Mouse (Mus musculus) erythroblast, adult 5-6 weeks (primary cell): ENCODE data around the gene Crcp. TPM values are rescaled to one million over a fixed set of nuclear protein-coding genes. Genes with fewer than 3 reads are reported as not detected.

Experiments
- ATAC-seq: replicated peaks from 2 replicates; pipeline ENCODE4 v1.8.0; 2016; ENCODE audit warnings: moderate number of reproducible peaks, mild to moderate bottlenecking, moderate TSS enrichment, inconsistent platforms; ENCODE audit not compliant: poor library complexity, low FRiP score, severe bottlenecking
- total RNA-seq, 2 experiments: library from RNA; stranded (forward) in 1 of 2; stranded (reverse) in 1 of 2; fragments of 150-400 nt in 1 of 2; fragments of 200-764, 138-1000 nt in 1 of 2; gene quantifications; 2 replicates each; pipeline versions ENCODE4 v1.2.3 to v1.2.4; 2015 to 2017; ENCODE audit warnings: low replicate concordance in 2 of 2

Crcp gene
- total RNA-seq (2015; ENCODE audit: low replicate concordance) (9.2 and 16.5 TPM in 2 replicates), total RNA-seq (2017; ENCODE audit: low replicate concordance) (18.7 and 21.6 TPM in 2 replicates)

DNA sequence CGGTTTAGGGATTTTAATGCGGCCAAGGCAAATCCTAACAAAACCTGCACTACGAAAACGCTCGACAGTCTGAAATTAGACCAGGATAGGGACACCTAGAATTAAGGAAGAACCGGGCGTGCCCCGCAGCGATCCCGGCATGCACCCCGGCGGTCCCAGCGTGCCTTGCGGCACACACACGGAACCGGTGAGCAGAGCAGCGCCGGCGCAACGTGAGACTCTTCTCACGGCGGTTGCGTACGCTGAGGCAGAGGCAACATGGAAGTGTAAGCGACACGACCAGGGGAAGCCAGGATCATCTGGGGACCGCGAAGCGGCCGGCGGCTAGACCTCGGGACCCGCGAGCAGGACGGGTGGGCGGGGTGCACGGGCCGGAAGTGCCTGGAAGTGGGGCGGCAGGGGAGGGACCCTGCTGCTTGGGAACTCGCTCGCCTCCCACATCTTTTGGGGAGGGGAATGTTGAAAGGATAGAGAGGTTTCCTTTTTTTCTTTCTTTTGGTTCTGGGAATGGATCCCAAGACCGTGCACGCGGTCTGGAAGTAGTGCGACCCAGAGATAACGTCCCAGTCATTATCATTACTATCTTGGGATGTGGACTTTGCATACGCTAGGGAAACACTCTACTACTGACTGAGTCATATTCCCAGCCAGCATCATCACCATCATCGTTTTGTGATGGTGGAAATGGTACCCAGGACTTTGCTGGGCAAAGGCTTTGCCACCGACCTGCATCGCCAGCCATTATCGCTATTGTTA, at the start of gene Crcp, which contains the start of gene Asl:
TSS of gene Crcp (plus strand) at position 149 of the 756 bp plus-strand sequence.
TSS of gene Asl (minus strand) at position 106 of the 756 bp plus-strand sequence.
- ATAC-seq: peak; percentile 92

DNA sequence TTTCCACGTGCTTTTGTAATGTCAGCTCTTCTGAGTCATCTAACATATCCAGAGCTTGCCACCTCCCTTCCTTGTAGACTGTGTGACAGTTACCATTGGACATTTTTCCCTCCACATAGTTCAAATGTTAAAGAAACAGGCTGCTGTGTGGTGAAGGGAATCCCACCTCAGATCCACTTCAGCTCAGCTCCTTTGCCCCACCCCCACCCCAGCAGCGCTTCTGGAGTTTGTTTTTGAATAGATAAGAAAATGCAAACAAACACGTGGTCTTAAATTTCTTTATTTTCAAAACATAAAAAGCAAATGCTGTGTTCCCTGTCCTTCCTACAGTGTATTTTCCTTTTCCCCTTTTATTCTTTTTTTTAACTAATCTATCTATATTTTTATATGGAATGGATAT, 48.9 kb upstream of the Crcp start:
- peak; percentile 65 for ATAC-seq

DNA sequence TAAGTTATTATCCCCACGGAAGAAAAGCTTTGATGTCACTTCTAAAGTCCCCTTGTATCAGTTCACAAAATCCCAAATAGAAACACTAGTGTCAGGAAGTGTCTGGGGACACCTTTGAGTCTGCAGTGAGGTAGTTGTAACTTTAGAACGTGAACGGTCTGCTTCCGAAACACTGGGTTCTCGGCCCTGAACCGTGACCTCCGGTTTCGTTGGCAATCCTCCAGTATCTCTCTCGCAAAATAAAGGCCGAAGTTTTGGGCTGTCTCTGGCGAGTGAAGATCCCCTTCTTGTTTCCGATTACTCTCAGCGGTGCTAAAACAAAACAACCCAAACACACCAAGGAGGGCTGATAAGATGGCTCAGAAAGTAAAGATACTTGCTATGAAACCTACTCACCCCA, 39.7 kb upstream of the Crcp start:
- no peak for ATAC-seq

DNA sequence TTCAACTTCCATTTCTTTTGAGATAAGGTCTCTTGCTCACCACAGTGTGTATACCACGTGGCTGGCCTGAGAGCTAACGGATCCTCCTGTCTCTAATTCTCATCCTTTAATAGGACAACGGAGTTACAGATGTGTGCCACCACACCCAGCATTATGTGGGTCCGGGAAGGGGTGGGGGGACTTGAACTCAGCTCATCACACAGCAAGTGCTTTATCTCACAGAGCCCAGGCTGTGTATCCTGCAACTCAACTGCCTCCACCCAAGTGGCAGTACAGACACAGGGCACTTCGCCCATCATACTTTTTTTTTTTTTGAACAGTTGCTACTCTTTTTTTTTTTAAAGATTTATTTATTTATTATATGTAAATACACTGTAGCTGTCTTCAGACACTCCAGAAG, 37.2 kb upstream of the Crcp start:
- ATAC-seq: peak; percentile 89

DNA sequence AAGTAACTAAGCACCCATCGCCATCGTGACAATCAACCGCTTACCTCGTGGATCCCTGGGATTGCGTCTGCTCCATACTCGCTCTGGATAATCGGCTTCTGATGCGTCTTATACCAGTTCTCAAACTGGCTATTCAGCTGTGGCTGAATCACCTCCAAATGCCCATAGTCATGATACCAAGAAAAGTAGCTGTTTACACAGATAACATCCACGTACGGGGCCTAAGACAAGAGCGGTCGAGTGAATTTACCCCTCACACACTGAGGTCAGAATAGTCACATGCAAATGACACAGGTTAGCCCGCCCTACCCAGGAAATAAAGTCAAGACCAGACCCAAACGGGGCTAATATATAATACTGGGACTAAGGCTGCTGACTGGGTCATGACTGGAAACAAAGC, 35.7 kb upstream of the Crcp start:
- no peak for ATAC-seq

DNA sequence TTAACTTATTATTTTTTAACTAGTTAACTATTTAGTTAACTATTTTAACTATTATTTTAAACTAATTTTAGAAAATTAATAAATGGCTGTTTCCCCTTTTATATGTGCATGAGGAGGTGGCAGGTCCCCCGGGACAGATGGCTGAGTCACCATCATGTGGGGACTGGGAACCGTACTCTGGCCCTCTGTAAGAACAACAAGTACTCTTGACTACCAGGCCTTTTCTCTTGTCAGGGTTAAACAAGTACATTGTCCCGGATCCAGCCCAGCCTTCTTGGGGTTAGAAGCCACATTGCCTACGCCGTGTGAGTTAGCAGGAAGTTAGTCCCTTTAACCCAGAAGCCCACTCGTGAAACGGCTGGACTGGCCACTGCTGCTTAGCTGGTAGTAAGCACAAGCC, 34.1 kb upstream of the Crcp start:
- no peak for ATAC-seq

DNA sequence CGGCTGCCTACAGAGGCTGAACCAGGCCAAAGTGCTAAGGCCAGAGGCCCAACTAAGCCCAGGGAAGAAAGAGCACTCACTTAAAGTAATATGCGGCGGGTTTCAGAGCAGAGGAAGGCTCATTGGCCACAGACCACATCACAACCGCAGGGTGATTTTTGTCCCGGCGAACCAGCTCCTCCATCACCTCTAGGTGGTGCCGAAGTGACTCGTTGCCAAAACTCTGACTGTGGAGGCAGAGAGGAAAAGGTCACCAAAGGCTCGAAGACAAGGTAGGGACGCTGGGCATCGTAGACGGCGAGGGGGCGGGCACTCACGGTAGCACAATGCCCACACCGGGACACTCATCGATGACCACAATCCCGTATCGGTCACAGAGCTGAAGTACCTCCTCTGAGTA, 31.4 kb upstream of the Crcp start:
- no peak for ATAC-seq

DNA sequence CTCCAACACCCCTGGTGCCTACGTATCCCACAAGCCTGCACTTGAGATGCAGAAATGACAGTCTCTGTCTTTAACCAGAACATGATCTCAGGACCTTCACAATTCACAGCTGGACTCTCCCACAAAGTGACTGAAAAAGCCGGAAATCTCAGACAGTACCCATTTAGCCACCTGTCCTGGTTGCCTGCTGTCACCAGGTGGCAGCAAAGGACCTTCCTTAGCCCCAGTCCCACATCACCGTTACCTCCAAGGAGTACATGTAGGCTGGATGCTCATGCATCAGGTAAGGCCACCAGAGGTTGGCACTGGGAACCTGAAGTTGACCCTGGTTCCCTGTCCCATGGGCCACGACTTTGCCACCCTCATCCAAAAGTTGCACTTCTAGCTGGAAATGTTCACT, 30.0 kb upstream of the Crcp start:
- peak; percentile 75 for ATAC-seq

DNA sequence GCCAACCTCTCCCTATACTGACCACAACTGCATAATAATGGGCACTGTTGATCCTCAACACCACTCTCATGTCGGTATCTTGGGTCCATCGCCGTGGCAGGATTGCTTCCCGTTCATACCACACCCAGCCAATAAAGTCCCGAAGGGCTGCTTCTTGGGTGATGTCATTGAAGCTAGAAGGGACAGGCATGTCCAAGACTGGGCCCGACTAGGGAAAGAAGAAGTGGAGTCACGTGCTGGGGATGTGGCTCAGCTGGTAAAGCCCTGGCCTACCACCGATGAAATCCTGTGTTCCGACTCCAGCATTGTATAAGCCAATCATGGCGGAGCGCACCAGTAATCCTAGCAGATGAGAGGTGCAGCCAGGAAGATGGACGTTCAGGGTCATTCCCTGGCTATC, 28.4 kb upstream of the Crcp start:
- no peak for ATAC-seq

DNA sequence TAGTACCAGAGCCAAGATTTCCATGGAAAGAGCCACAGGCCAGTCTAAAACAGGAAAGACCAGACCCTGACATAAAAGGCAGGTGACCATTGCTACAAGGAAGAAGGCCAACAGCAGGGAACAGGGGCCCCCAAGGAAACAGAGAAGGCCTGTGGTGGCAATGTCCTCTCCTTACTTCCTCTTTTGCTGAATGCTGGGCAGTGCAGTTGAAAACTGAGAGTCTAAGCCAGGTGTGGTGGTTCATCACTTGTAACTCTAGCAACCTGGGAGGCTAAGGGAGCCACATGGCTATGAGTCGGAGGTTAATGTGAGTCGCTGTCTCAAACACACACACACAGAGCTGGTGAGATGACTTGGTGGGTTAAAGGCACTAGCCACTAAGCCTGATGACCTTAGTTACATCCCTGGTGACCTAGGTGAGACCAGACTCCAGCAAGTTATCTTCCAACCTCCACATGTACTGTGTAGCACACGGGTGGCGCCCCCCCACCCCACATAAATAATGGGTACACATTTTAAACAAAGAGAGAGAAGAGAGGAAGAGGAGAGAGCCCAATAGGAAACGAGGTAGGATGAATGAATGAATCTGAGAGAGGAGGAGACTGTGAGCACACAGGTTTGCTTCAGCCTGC, 27.6 kb upstream of the Crcp start:
- ATAC-seq: no peak

DNA sequence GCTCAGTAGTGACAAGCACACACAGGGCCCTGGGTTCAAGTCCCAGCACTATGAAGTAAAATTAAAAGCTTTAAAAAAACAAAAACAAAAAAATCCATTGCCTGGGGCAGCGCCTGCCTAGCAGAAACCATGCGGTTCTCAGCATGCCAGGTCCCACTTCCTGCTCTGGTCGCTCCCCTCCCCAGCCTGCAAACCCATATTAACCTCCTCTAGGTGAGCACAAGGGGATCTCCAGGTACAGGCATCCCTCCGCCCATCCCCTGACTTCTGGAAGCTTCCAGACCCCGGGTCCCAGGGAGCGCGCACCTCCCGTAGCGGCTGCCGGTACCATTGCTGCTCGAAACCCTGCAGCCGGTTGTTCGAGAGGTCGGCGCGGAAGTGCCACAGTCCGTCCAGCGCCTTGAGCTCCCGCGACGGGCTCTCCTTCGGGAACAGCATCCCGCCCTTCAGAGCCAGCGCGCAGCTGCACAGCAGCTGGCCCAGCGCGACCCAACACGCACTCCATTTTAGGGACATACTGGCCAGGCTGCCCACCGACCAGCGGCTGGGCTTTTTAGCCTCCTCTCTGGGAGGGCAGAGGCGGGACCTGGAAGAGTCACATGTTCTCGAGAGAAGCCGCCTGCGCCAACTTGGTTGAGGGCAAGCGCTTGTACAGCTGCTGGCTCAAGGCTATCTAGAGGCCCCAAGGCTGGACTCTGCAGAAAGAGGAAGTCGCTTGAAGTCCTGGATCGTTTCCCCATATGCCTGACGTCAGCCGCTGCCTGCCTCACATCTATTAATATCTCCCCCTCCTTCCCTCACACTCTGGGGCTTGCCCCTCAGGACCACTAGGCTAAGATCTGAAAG, 26.6 kb upstream of the Crcp start, which contains the start of gene Gusb:
TSS of gene Gusb (minus strand) at position 749 of the 846 bp plus-strand sequence.
- ATAC-seq: peak; percentile 64

DNA sequence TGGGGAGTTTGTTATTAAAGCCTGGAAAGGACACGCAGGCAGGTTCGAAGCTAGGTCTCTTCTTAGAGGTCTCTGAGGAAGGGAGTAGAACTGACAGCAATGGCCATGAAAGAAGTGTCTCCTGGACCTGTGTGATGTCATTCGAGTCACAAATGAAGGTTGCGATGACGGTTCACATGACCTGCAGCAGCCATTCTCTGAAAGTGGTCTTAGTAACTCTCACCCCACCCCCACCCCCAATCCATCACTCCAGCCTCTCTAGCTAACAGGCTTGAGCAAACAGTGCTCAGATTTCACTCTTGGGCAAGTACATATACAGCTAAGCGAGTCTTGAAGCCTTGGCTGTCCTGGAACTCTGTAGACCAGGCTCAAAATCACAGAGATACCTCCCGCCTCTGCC, 25.9 kb upstream of the Crcp start:
- ATAC-seq: no peak

DNA sequence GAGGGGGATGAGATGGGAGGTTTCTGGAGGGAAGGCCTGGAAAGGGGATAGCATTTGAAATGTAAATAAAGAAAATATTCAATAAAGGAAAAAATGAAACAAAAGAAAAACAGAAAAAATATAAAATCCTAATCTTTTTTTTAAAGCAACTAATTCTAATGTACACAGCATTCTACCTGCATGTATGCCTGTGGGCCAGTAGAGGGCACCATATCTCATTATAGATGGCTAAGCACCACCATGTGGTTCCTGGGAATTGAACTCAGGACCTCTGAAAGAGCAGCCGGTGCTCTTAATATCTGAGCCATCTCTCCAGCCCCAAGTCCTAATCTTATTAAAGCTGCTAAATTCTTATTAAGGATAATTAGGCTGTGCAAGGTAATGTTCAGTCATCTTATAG, 21.7 kb upstream of the Crcp start:
- ATAC-seq: peak; percentile 70

DNA sequence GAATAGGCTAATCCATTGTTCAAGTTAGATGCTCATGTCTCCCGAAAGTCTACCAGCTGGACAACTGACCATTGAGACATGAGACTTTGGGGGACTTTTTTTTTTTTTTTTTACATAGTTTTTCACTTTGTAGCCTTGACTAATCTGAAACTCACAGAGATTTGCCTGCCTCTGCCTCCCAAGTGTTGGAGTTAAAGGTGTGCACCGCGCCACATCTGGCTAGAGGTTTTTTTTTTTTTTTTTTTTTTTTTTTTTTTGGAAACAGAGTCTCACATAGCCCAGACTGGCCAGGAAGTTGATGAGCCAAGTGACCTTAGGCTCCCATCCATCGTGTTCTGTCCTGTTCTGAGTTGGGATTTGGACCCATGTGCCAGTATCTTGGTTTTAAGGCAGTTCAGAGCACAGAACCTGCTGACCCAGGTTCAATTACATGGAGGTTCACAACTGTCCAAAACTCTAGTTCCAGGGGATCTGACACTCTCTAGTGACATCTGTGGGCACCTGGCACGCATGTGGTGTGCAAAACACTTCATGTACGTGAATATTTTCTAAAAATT, 21.0 kb upstream of the Crcp start:
- ATAC-seq: no peak

DNA sequence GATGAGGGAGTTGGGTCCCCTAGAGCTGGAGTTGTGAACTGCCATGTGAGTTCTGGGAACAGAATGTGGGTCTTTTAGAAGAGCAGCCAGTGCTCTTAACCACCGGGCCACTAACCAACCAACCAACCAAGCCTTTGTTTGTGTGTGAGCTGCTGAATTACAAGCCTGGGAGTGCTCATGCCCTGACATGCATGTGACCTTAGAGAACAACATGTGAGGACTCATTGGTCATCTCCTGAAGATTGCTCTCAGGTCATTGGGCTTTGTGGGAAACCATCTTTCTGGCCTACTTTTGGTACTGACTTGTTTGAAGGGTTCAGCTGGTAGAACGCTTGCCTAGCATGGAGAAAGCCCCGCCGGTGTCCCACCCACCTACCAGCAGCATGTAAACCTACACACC, 19.3 kb upstream of the Crcp start:
- ATAC-seq: no peak

DNA sequence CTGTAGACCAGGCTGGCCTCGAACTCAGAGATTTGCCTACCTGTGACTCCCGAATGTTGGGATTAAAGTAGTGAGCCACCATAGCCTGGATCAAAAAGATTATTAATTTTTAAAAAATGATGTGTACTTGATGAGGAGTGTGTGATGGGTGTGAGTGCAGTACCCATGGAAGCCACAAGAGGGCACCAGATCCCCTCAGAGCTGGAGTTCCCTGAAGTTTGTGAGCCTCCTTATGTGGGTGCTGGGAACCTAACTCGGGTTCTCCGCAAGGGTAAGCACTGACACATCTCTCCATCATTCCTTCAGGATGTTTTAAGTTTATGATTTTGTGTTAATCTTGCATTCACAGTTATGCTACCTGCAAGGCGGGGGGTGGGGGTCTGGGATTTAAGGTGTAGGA, 18.1 kb upstream of the Crcp start:
- ATAC-seq: no peak

DNA sequence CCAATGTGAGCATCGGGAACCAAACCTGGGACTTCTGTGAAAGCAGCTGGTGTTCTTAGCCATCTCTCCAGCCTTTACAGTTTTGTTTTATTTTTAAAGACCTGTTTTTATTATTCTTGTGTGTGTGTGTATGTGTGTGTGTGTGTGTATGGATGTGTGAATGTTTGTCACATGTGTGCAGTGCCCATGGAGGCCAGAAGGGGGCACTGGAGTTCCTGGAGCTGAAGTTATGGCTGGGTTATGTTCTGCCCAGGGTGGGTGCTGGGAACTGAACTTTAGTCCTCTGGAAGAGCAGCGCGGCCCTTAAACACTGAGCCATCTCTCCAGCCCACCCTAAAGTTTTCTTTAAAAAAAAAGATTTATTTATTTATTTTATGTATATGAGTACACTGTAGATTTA, 14.0 kb upstream of the Crcp start:
- ATAC-seq: no peak

DNA sequence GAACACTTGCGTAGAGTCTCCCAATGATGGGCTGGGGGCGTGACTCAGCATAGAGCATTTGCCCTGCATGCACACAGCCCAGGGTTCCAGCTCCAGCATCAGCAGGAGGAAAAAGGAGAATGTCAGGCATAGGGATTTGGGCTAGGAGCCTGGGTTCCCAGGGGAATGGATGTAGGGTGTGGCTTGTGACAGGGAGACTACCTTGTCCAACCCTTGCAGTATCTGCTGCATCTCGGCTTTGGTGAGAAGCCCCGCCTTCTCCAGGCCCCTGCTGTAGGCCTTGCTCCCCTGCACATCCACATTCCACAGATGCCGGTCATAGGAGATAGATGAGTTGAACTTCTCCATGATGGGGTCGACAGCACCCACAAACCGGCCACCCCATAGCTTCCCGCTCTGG, 9.6 kb upstream of the Crcp start:
- ATAC-seq: no peak

DNA sequence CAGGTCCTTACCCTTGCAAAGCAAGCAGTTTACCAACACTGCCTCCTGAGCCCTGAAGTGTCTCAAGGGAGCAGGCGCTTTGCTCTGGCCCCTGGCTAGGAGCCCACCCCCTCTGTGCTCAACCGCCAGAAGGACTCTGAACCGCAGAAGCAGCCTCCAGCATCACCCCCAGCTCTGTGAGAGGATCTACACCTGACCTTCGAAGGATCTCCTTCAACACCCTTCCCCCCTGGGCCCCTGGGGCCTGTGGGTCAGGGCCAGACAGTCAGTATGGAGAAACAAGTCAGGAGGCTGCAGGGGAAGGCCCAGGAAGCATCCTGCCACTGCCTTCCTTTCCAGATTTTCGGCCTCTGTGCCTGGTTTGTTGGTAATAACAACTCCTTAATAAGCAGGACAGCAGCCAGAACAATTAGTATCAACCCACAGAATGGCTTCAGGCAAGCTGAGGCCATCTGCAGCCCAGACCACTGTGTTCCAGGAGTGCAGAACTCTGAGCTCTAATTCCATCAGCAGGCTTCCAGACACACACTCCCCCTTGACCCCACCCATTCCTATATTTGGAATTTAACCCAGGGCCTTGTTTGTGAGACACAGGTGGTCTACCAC, 7.6 kb upstream of the Crcp start:
- no peak for ATAC-seq

DNA sequence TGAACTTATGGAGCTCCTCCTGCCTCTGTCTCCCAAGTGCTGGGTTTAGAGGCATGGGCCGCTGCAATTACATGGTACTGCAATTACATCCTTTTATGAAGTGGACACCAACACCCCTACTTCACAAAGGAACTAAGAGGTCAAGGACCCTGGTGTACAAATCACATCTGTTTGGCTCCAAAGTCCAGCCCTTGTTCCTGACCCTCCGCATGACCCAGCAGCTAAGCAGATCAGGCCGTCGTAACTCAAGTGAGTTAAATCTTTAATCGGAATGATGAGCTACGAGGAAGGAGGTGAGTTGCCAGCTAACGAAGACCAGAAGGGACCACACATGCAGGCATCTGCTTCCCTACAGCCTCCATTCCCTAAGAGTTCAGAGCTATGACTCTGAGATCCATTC, 6.7 kb upstream of the Crcp start:
- ATAC-seq: no peak
